Mouse (Mus musculus): ENCODE measurements around the gene Gm3183. TPM values are rescaled to one million over a fixed set of nuclear protein-coding genes. Genes with fewer than 3 reads are reported as not detected.
"Not testable (repeated sequence)": the region's sequence is repeated elsewhere in the genome, so short reads cannot be mapped to it uniquely, and the experiment has no call there.

Gm3183 gene
- total RNA-seq (2021), result not detected

GRCm38 (mm10) chr5:94865136-94865535 is at the start of gene Gm3183:
Gene Gm3183 (plus strand): TSS chr5:94865436.
- DNase-seq (ENCODE audit: extremely low spot score in 1 of 2, low spot score in 1 of 2), result not testable (repeated sequence)

Other genes starting within 250 kb of the Gm3183 start
- not detected for gene Gm3147, start 249.1 kb upstream of the Gm3183 start, total RNA-seq (2021)
- not detected for gene Gm6509, start 241.5 kb upstream of the Gm3183 start, total RNA-seq (2021)
- not detected for gene Gm6205, start 217.1 kb upstream of the Gm3183 start, total RNA-seq (2021)
- gene Gm6367, start 123.2 kb downstream of the Gm3183 start, total RNA-seq (2021), result not detected
- gene Gm7942, start 241.5 kb downstream of the Gm3183 start, total RNA-seq (2021), result not detected